Mouse (Mus musculus) embryonic facial prominence, embryonic 15.5 days (tissue): ENCODE results near the gene Aldh6a1. TPM values are rescaled to one million over a fixed set of nuclear protein-coding genes. Genes with fewer than 3 reads are reported as not detected.

Experiments
- ATAC-seq: fragments of 200-750 bp; cut with Nextera tagmentation; 2 replicates; pipeline ENCODE4 v1.8.0; 2017; ENCODE audit warnings: low read depth, moderate TSS enrichment; ENCODE audit not compliant: insufficient number of reproducible peaks, low FRiP score, low TSS enrichment
- H3K27ac ChIP-seq: fragments of 300-500 bp; sonication (generic); replicated peaks from 2 replicates; pipeline ENCODE4 v1.5.1; 2015; ENCODE audit warnings: mild to moderate bottlenecking, inconsistent platforms
- H3K27me3 ChIP-seq: fragments of 300-500 bp; sonication (generic); 2 replicates; pipeline ENCODE4 v1.6.1; 2015; ENCODE audit warnings: inconsistent platforms
- H3K36me3 ChIP-seq: fragments of 300-500 bp; sonication (generic); 2 replicates; pipeline ENCODE4 v1.6.1; 2015; ENCODE audit warnings: mild to moderate bottlenecking, inconsistent platforms
- H3K4me1 ChIP-seq: fragments of 300-500 bp; sonication (generic); 2 replicates; pipeline ENCODE4 v1.6.1; 2015; ENCODE audit warnings: inconsistent platforms
- H3K4me2 ChIP-seq: fragments of 300-500 bp; sonication (generic); replicated peaks from 2 replicates; pipeline ENCODE4 v1.6.1; 2015; ENCODE audit warnings: mild to moderate bottlenecking, inconsistent platforms
- H3K4me3 ChIP-seq: fragments of 300-500 bp; sonication (generic); replicated peaks from 2 replicates; pipeline ENCODE4 v1.5.1; 2015; ENCODE audit warnings: mild to moderate bottlenecking, inconsistent platforms
- H3K9ac ChIP-seq: fragments of 300-500 bp; sonication (generic); 2 replicates; pipeline ENCODE4 v1.6.1; 2015; ENCODE audit warnings: inconsistent platforms
- H3K9me3 ChIP-seq: fragments of 300-500 bp; sonication (generic); replicated peaks from 2 replicates; pipeline ENCODE4 v1.6.1; 2016; ENCODE audit warnings: inconsistent platforms
- WGBS: fragments of 180-500 bp; shearing (Covaris S2); methylation state at CpG from one replicate; pipeline ENCODE4 v1.1.7; 2015; 5-methylcytosine and 5-hydroxymethylcytosine counted together
- polyA plus RNA-seq: library from polyadenylated mRNA; unstranded; fragments of >200 nt; fragmentation: Nextera tagmentation; extraction: Ambion mirVana; gene quantifications from 2 replicates; pipeline ENCODE4 v1.2.1, GENCODE M21; 2015

Aldh6a1 gene
- polyA plus RNA-seq, 1 experiment from 2014 or later, result 36.1 TPM

GRCm38 (mm10) chr12:84456911-84457310, 6.1 kb upstream of the Aldh6a1 start:
- H3K27ac ChIP-seq, result no peak overlapping the region
- no peak for ATAC-seq
- no peak overlapping the region for H3K4me2 ChIP-seq
- peaks cover 6% of the 10 kb centered on the region for H3K4me1 ChIP-seq
- H3K27me3 ChIP-seq, result no peaks in the 10 kb centered on the region
- peaks cover 21% of the 10 kb centered on the region for H3K36me3 ChIP-seq
- no peak overlapping the region for H3K4me3 ChIP-seq
- H3K9ac ChIP-seq, result no peak overlapping the region
- no peaks in the 10 kb centered on the region for H3K9me3 ChIP-seq
- 89% methylated on average over 3 of the region's 3 CpGs for WGBS

DNA sequence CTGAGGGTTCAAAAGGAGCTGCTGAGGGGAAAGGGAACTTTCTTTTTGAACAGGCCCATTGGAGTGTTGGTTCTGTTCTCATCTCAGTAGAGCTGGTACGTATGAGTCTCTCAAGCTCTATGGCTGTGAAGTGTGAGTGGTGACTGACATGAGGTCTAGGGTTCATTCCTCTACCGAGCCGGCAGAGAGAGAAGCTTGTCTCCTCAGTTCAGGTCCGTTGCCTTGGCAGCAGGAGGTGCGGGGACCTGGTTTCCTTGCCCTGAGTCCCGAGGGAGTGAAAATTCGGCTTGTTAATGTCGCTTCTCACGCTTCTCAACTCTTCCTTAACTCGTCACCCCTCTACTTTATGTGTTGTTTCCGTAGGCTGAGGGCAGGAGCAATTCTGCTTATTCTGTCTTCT, 997 bp upstream of the Aldh6a1 start:
- H3K27ac ChIP-seq, result peak overlapping the region; percentile 71
- peak overlapping the region; percentile 79 for H3K4me3 ChIP-seq
- peaks cover 14% of the 10 kb centered on the region for H3K4me1 ChIP-seq
- no peaks in the 10 kb centered on the region for H3K36me3 ChIP-seq
- WGBS, result 1% methylated on average over 11 of the region's 11 CpGs
- ATAC-seq, result no peak
- H3K9ac ChIP-seq, result peak overlapping the region; percentile 58
- no peaks in the 10 kb centered on the region for H3K27me3 ChIP-seq
- H3K9me3 ChIP-seq, result no peaks in the 10 kb centered on the region
- peak overlapping the region; percentile 93 for H3K4me2 ChIP-seq

DNA sequence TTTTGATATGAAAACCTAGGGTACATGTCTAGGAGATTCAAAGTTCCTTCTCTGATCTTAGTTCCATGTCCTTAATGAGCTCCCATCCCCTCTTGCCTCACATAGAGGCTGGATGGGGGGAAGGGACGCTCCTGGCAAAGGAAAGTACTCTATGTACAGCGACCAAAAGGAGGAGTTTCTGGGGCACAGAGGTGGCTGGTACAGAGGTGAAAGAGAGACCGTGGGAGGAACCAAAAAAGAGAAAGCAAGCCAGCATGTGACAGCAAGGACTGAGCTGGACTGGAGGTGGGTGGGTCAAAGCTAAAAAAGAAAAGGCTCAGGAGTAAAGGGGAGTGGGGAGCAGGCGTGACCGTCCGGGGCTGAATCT, 470 bp downstream of the Aldh6a1 start:
- Histone ChIP-seq H3K4me3 (peak overlapping the region; percentile 79), H3K27me3 (no peaks in the 10 kb centered on the region), H3K9ac (peak overlapping the region; percentile 51), H3K4me2 (peak overlapping the region; percentile 93), H3K36me3 (no peaks in the 10 kb centered on the region), H3K9me3 (no peaks in the 10 kb centered on the region), H3K27ac (peak overlapping the region; percentile 74), H3K4me1 (peaks cover 14% of the 10 kb centered on the region)
- no peak for ATAC-seq
- 1% methylated on average over 6 of the region's 6 CpGs for WGBS

DNA sequence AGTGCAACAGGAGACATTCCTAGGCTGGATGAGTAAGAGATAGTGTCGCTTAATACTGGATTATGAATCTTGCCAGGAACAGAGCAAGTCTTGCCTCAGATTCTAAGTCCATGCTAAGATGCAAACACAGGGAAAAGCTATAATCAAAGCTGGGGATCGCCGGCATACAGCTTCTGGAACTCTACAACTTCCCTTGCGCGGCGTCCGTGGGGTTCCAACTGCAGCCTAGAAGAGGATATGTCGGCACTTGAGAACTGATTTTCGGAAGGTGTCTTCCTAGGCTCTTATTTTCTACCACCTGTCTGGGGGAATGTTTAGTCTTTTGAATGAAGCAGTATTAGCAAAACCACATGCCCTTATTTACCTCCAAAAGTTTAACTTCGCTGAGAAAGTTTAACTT, 917 bp downstream of the Aldh6a1 start:
- Histone ChIP-seq H3K4me3 (peak overlapping the region; percentile 79), H3K27me3 (no peaks in the 10 kb centered on the region), H3K36me3 (no peaks in the 10 kb centered on the region), H3K9ac (peak overlapping the region; percentile 51), H3K27ac (no peak overlapping the region), H3K4me1 (peaks cover 14% of the 10 kb centered on the region), H3K9me3 (no peaks in the 10 kb centered on the region), H3K4me2 (peak overlapping the region; percentile 93)
- no peak for ATAC-seq
- 51% methylated on average over 10 of the region's 10 CpGs for WGBS

DNA sequence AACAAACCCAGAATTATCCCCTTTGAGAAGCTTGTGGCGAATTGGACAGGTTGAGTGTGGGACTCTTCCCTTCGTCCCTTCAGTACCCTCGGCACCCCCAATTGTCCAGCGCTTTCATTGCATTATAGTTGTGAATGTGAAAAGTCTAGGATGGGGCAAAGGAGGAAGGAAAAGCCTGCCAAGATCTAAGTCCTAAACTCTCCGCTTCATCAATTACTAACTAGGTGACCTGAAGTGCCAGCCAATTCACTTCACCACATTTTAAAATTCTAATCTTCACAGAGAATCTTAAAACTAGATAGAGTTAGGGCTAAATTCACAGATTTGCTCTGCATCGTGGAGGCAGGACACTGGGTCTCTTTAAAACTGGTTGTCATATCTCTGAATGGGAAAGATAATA, 2.6 kb downstream of the Aldh6a1 start:
- 87% methylated on average over 6 of the region's 6 CpGs for WGBS
- Histone ChIP-seq H3K4me2 (no peak overlapping the region), H3K27me3 (no peaks in the 10 kb centered on the region), H3K9me3 (no peaks in the 10 kb centered on the region), H3K36me3 (no peaks in the 10 kb centered on the region), H3K9ac (no peak overlapping the region), H3K27ac (no peak overlapping the region), H3K4me3 (no peak overlapping the region), H3K4me1 (peaks cover 14% of the 10 kb centered on the region)
- ATAC-seq, result no peak

GRCm38 (mm10) chr12:84447386-84447785, 3.4 kb downstream of the Aldh6a1 start:
- Histone ChIP-seq H3K27me3 (no peaks in the 10 kb centered on the region), H3K9ac (no peak overlapping the region), H3K4me1 (peaks cover 11% of the 10 kb centered on the region), H3K4me3 (no peak overlapping the region), H3K4me2 (no peak overlapping the region), H3K36me3 (no peaks in the 10 kb centered on the region), H3K9me3 (no peaks in the 10 kb centered on the region), H3K27ac (no peak overlapping the region)
- no peak for ATAC-seq
- 76% methylated on average over 1 of the region's 1 CpGs for WGBS

DNA sequence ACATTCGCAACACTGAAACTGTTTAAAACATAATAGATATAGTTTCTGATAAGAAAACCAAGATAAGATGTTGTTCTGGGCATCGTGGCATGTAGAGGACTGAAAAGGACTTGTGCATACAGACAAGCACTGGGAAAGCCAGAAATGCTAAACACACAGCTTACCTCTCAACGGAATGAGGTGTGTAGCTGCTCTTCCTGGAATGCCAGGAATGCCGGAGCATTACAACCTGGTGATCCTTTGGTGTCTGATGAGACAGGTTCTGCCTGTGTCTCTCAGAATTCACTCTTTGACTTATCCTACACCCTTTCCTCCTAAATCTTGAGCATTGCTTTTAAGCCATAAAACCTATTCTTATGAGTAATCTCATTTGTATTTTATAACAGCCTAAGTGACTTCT, 8.3 kb downstream of the Aldh6a1 start:
- Histone ChIP-seq H3K27ac (no peak overlapping the region), H3K9ac (no peak overlapping the region), H3K4me1 (no peaks in the 10 kb centered on the region), H3K36me3 (0 out of 2 replicates have a peak, but pooled peaks cover 4% of the 10 kb centered on the region), H3K4me3 (no peak overlapping the region), H3K4me2 (no peak overlapping the region), H3K9me3 (no peaks in the 10 kb centered on the region), H3K27me3 (no peaks in the 10 kb centered on the region)
- 63% methylated on average over 4 of the region's 4 CpGs for WGBS
- ATAC-seq, result no peak

GRCm38 (mm10) chr12:84438697-84439096, 12.1 kb downstream of the Aldh6a1 start:
- Histone ChIP-seq H3K27me3 (no peaks in the 10 kb centered on the region), H3K36me3 (0 out of 2 replicates have a peak, but pooled peaks cover 4% of the 10 kb centered on the region), H3K4me3 (no peak overlapping the region), H3K9me3 (no peaks in the 10 kb centered on the region), H3K9ac (no peak overlapping the region), H3K4me2 (no peak overlapping the region), H3K4me1 (no peaks in the 10 kb centered on the region), H3K27ac (no peak overlapping the region)
- ATAC-seq, result no peak
- WGBS, result 60% methylated on average over 2 of the region's 2 CpGs

DNA sequence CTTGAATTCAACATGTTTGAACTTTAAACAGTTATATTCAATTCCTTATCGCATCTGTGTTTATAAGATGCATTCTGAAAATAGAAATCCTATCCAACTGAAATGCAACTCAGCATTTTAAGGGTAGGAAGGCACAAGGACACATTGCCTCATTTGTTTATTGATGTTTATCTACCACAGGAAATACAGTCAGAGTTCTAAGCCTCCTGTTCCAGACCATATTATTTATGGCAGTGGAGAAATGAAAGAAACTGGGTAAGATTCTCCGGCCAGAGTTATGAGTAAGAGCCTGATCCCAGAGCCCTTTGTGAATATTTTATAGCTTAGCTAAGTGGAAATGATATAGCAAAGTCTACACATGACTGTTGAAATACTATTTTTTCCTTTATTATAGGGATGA, 21.0 kb downstream of the Aldh6a1 start:
- ATAC-seq, result no peak
- Histone ChIP-seq H3K9me3 (no peaks in the 10 kb centered on the region), H3K36me3 (peaks cover 7% of the 10 kb centered on the region), H3K4me1 (no peaks in the 10 kb centered on the region), H3K4me2 (no peak overlapping the region), H3K27me3 (no peaks in the 10 kb centered on the region), H3K9ac (no peak overlapping the region), H3K27ac (no peak overlapping the region), H3K4me3 (no peak overlapping the region)
- WGBS, result 84% methylated on average over 2 of the region's 2 CpGs

- H3K36me3 ChIP-seq, result no peaks in the 10 kb centered on the region
- no peaks in the 10 kb centered on the region for H3K9me3 ChIP-seq
- H3K9ac ChIP-seq, result no peak overlapping the region
- 56% methylated on average over 3 of the region's 3 CpGs for whole genome bisulfite sequencing
- H3K27ac ChIP-seq, result no peak overlapping the region
- no peaks in the 10 kb centered on the region for H3K27me3 ChIP-seq
- H3K4me3 ChIP-seq, result no peak overlapping the region
- H3K4me1 ChIP-seq, result no peaks in the 10 kb centered on the region
- ATAC-seq, result no peak
- no peak overlapping the region for H3K4me2 ChIP-seq
These were observed 26.8 kb downstream of the Aldh6a1 start for GRCm38 (mm10) chr12:84423990-84424389.

- Histone ChIP-seq H3K27ac (peak overlapping the region; percentile 71; the same call in 1 of the 2 replicates), H3K9me3 (no peaks in the 10 kb centered on the region), H3K27me3 (no peaks in the 10 kb centered on the region), H3K36me3 (no peaks in the 10 kb centered on the region), H3K4me2 (peak overlapping the region; percentile 81), H3K9ac (peak overlapping the region; percentile 60), H3K4me3 (peak overlapping the region; percentile 60), H3K4me1 (0 out of 2 replicates have a peak, but pooled peaks cover 7% of the 10 kb centered on the region)
- 33% methylated on average over 18 of the region's 18 CpGs for WGBS
- ATAC-seq, result 0 out of 2 replicates have a peak, but pooled peaks have one; percentile 15
These were observed 33.2 kb downstream of the Aldh6a1 start for GRCm38 (mm10) chr12:84417605-84417922.

DNA sequence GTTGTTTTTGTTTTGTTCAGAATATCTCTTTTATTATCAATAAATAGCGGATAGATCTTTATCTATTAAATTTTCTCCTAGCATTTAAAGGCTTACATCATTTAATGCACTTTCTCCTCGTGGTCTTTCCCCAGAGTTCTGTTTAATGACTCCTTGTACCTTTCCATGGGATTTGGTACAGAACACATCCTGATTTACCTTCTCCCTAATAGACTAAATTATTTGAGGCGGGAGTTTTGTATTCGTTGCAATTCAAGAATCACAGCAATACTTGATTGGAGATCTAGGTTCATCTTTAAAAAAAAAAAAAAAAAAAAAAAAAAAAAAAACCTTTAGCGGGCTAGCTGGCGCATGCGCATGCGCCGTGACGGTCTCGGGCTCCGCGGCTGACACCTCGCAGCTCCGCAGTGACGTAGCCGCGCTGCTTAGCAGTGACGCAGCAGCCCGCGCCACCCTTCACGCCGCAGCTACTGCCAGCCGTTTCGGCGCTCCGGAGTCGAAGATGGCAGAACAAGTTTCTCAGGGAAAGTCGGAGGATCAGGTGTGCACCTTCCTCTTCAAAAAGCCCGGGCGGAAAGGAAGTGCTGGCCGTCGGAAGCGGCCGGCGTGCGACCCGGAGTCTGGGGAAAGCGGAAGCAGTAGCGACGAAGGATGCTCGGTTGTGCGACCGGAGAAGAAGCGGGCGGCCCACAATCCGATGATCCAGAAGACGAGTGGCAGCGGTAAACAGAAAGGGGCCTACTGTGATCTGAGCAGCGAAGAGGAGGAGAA, 33.8 kb downstream of the Aldh6a1 start, which contains the start of gene Rnf113a2:
Gene Rnf113a2, plus strand, starts transcription at position 363 of the 771 bp plus-strand sequence.
- peak within 1 kb of the TSS; percentile 71; the same call in 1 of the 2 replicates for H3K27ac ChIP-seq
- peak; percentile 84 for ATAC-seq
- H3K9ac ChIP-seq, result peak within 1 kb of the TSS; percentile 60
- 3% methylated on average over 50 of the region's 50 CpGs for WGBS
- peak within 1 kb of the TSS; percentile 81 for H3K4me2 ChIP-seq
- H3K4me1 ChIP-seq, result 0 out of 2 replicates have a peak, but pooled peaks cover 7% of the 10 kb centered on the region
- H3K9me3 ChIP-seq, result no peaks in the 10 kb centered on the region
- H3K36me3 ChIP-seq, result no peaks in the 10 kb centered on the region
- peak within 1 kb of the TSS; percentile 60 for H3K4me3 ChIP-seq
- H3K27me3 ChIP-seq, result no peaks in the 10 kb centered on the region
